Comparison of ENCODE assay signal across 10 mouse cellular contexts in the genomic region with DNA sequence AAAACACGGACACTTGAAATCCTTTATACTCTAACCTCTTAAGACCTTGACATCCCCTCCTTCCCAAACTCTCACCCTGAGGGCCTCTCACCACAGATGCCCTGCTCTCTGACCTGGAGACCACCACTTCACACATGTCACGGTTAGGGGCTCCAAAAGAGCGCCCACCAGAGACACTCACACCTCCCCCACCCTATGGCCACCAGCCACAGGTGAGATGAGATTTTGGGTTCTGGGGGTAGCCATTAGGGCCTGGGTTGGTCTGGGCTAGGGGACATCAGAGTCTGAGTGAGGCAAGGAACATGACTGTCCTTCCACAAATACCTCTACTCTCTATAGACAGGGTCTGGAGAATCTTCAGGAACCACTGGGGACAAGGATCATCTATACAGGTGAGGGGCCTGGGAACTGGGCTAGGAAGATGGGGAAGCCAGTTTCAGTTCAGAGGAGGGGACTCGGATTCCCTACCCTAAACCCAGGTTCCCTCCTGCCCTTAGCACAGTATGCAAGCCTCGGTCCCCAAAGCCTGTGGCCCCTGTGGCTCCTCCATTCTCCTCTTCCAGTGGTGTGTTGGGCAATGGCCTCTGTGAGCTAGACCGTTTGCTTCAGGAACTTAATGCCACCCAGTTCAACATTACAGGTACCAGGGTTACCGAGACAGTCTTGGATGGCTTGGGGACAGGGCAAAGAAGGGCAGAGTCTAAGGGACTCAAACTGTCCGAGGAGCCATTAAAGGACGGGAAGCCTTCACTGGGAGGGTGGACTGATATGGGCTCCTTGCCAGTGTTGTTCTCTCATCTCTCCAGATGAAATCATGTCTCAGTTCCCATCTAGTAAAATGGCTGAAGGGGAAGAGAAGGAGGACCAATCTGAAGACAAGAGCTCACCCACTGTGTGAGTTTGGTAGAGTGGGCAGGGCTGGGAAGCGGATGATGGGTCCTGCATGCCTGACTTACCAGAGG. TPM values are rescaled to one million over a fixed set of nuclear protein-coding genes. Genes with fewer than 3 reads are reported as not detected.
DNase-seq lines count a peak whose midpoint lies in the region; ATAC-seq and TF ChIP-seq lines count a peak whose summit lies in the region.
"Had no signal": no experiment of that assay in that cellular context is flagged by ENCODE, and none has a peak within 500 bp of the region (broad histone marks: within the 10 kb centered on the region; RNA-seq: fewer than 3 reads in every experiment).

No protein-coding gene starts in this region.

- intact Hi-C loops in heart, postnatal 36 days (cut with DNase I): loop anchor here (5.0 kb wide), 3 partner anchors 49 to 459 kb away; partner anchors contain the start of genes BC017158 and Tial1

- H3K36me3 ChIP-seq in heart, embryonic 10.5 days: peaks cover 71% of the 10 kb centered on the region
- peaks cover 2% of the 10 kb centered on the region; the same call in 1 of the 2 replicates for H3K36me3 ChIP-seq in neural tube, embryonic 11.5 days (ENCODE audit: control insufficient read depth, insufficient read depth, low read length)
- H3K36me3 ChIP-seq in liver, postnatal 0 days (replicated peaks; ENCODE audit: insufficient read depth, low read length): peaks cover 10% of the 10 kb centered on the region

- WGBS in heart, embryonic 10.5 days: 76% methylated on average over 10 of the region's 10 CpGs
- 88% methylated on average over 10 of the region's 10 CpGs for WGBS in neural tube, embryonic 11.5 days
- 76% methylated on average over 10 of the region's 10 CpGs for WGBS in liver, postnatal 0 days (ENCODE audit: insufficient replicate concordance)

- H3K4me3 ChIP-seq in heart, embryonic 10.5 days: peak overlapping the region; percentile 78
- 0 out of 2 replicates have a peak overlapping the region, but pooled peaks have one; percentile 44 for H3K4me3 ChIP-seq in neural tube, embryonic 11.5 days (ENCODE audit: low read depth, low read length)
- no peak overlapping the region for H3K4me3 ChIP-seq in liver, postnatal 0 days (ENCODE audit: low read depth, low read length)

- no peaks in the 10 kb centered on the region for H3K9me3 ChIP-seq in heart, embryonic 10.5 days
- H3K9me3 ChIP-seq in neural tube, embryonic 11.5 days (ENCODE audit: control insufficient read depth, low read length): no peaks in the 10 kb centered on the region
- no peaks in the 10 kb centered on the region for H3K9me3 ChIP-seq in liver, postnatal 0 days (ENCODE audit: low read length)

- DNase-seq in heart, embryonic 10.5 days (ENCODE audit: low spot score): no peak
- no peak for DNase-seq in heart, postnatal 36 days
- no peak for DNase-seq in neural tube, embryonic 11.5 days (ENCODE audit: low spot score)
- DNase-seq in neural tube, embryonic 10.5 days (ENCODE audit: extremely low spot score, low spot score): no peak
- no peak for DNase-seq in liver, postnatal 0 days
- DNase-seq in urinary bladder, postnatal 10 days (ENCODE audit: low spot score): no peak
- no peak for DNase-seq in adrenal gland, postnatal 25 days

- TF ChIP-seq CTCF in liver, postnatal 0 days (IDR thresholded peaks at IDR 0.05; ENCODE audit: low read depth): no peak

- ATAC-seq in neural tube, embryonic 11.5 days (ENCODE audit: insufficient read depth, low FRiP score, low TSS enrichment): no peak
- no peak for ATAC-seq in liver, postnatal 0 days
- no peak for ATAC-seq in inflammation-experienced regulatory T-cells, adult 6 months

- TF ChIP-seq EP300 in liver, postnatal 0 days (IDR thresholded peaks at IDR 0.05; ENCODE audit: low read depth): no peak

- peak overlapping the region; percentile 83; the same call in 1 of the 2 replicates for H3K4me2 ChIP-seq in neural tube, embryonic 11.5 days (ENCODE audit: low read depth)
- H3K4me2 ChIP-seq in liver, postnatal 0 days (ENCODE audit: low read depth, low read length): peak overlapping the region; percentile 70

- H3K4me1 ChIP-seq in heart, embryonic 10.5 days: peaks cover 60% of the 10 kb centered on the region
- H3K4me1 ChIP-seq in neural tube, embryonic 11.5 days (ENCODE audit: control insufficient read depth, insufficient read depth, low read length): peaks cover 13% of the 10 kb centered on the region
- peaks cover 10% of the 10 kb centered on the region for H3K4me1 ChIP-seq in liver, postnatal 0 days (ENCODE audit: insufficient read depth)

- H3K27me3 ChIP-seq in heart, embryonic 10.5 days (ENCODE audit: insufficient read depth, poor library complexity, severe bottlenecking): no peaks in the 10 kb centered on the region
- H3K27me3 ChIP-seq in neural tube, embryonic 11.5 days (ENCODE audit: control insufficient read depth, insufficient read depth, low read length): no peaks in the 10 kb centered on the region
- peaks cover 14% of the 10 kb centered on the region for H3K27me3 ChIP-seq in liver, postnatal 0 days (ENCODE audit: insufficient read depth, low read length)

- H3K9ac ChIP-seq in neural tube, embryonic 11.5 days (ENCODE audit: low read length): no peak overlapping the region
- no peak overlapping the region for H3K9ac ChIP-seq in liver, postnatal 0 days (replicated peaks)

- peak overlapping the region; percentile 94; the same call in 1 of the 2 replicates for H3K27ac ChIP-seq in heart, embryonic 10.5 days
- no peak overlapping the region for H3K27ac ChIP-seq in neural tube, embryonic 11.5 days (ENCODE audit: low read depth, low read length)
- H3K27ac ChIP-seq in liver, postnatal 0 days (ENCODE audit: low read depth): no peak overlapping the region

RNA-seq across cellular contexts. Expression of gene Tgfb1i1, which starts 1.8 kb away (rescaled TPM):
- polyA plus RNA-seq in heart, embryonic 10.5 days (2016; fragmentation: Nextera tagmentation; extraction: Ambion mirVana): 144 and 202 TPM in 2 replicates
- total RNA-seq in heart, postnatal 36 days (2021): 10 to 100 TPM; 17.4 to 20.8 TPM
- 31.3 and 32.3 TPM in 2 replicates for polyA plus RNA-seq in neural tube, embryonic 11.5 days (2014; fragmentation: Nextera tagmentation; extraction: Ambion mirVana)
- polyA plus RNA-seq in liver, postnatal 0 days (2015; fragmentation: Nextera tagmentation; extraction: Ambion mirVana): 10.1 and 10.4 TPM in 2 replicates
- 1 to 10 TPM in 1 of 3 experiments, under 1 TPM in 1, not detected in 1; 0.26 to 1.0 TPM for polyA plus RNA-seq in inflammation-experienced regulatory T-cells, adult 6 months (2017; shearing (Covaris generic))
- 20.2 and 23.0 TPM in 2 replicates for total RNA-seq in adrenal gland, postnatal 25 days (2021)

RNA-seq across cellular contexts. Expression of gene 9130023H24Rik, which starts 10.5 kb away (rescaled TPM):
- 7.1 and 7.2 TPM in 2 replicates for polyA plus RNA-seq in heart, embryonic 10.5 days (2016; fragmentation: Nextera tagmentation; extraction: Ambion mirVana)
- 1 to 10 TPM; 2.9 to 4.2 TPM for total RNA-seq in heart, postnatal 36 days (2021)
- 12.9 and 14.2 TPM in 2 replicates for polyA plus RNA-seq in neural tube, embryonic 11.5 days (2014; fragmentation: Nextera tagmentation; extraction: Ambion mirVana)
- polyA plus RNA-seq in liver, postnatal 0 days (2015; fragmentation: Nextera tagmentation; extraction: Ambion mirVana): 1.7 and 2.2 TPM in 2 replicates
- polyA plus RNA-seq in inflammation-experienced regulatory T-cells, adult 6 months (2017; shearing (Covaris generic)): 1 to 10 TPM; 2.6 to 4.9 (median 2.8) TPM
- total RNA-seq in adrenal gland, postnatal 25 days (2021): 9.1 and 10.3 TPM in 2 replicates

RNA-seq across cellular contexts. Expression of gene Armc5, which starts 11.2 kb away (rescaled TPM):
- polyA plus RNA-seq in heart, embryonic 10.5 days (2016; fragmentation: Nextera tagmentation; extraction: Ambion mirVana): 16.6 and 17.5 TPM in 2 replicates
- total RNA-seq in heart, postnatal 36 days (2021): 1 to 10 TPM; 7.4 to 8.4 TPM
- 10.5 and 11.6 TPM in 2 replicates for polyA plus RNA-seq in neural tube, embryonic 11.5 days (2014; fragmentation: Nextera tagmentation; extraction: Ambion mirVana)
- polyA plus RNA-seq in liver, postnatal 0 days (2015; fragmentation: Nextera tagmentation; extraction: Ambion mirVana): 5.4 and 5.6 TPM in 2 replicates
- 1 to 10 TPM; 4.9 to 5.6 (median 5.5) TPM for polyA plus RNA-seq in inflammation-experienced regulatory T-cells, adult 6 months (2017; shearing (Covaris generic))
- 19.3 and 20.5 TPM in 2 replicates for total RNA-seq in adrenal gland, postnatal 25 days (2021)

RNA-seq across cellular contexts. Expression of gene Slc5a2, which starts 17.1 kb away (rescaled TPM):
- polyA plus RNA-seq in heart, embryonic 10.5 days (2016; fragmentation: Nextera tagmentation; extraction: Ambion mirVana): 0.37 and 0.48 TPM in 2 replicates
- total RNA-seq in heart, postnatal 36 days (2021): not detected
- polyA plus RNA-seq in neural tube, embryonic 11.5 days (2014; fragmentation: Nextera tagmentation; extraction: Ambion mirVana): 0.13 and 0.55 TPM in 2 replicates
- 1.3 and 1.8 TPM in 2 replicates for polyA plus RNA-seq in liver, postnatal 0 days (2015; fragmentation: Nextera tagmentation; extraction: Ambion mirVana)
- not detected for polyA plus RNA-seq in inflammation-experienced regulatory T-cells, adult 6 months (2017; shearing (Covaris generic))
- total RNA-seq in adrenal gland, postnatal 25 days (2021): not detected in 2 replicates
- total RNA-seq: gastrocnemius, postnatal 36 days had no signal
- polyA plus RNA-seq: cortical plate, adult 2 months had no signal

RNA-seq across cellular contexts. Expression of gene Cox6a2, which starts 42.2 kb away (rescaled TPM):
- polyA plus RNA-seq in heart, embryonic 10.5 days (2016; fragmentation: Nextera tagmentation; extraction: Ambion mirVana): 258 and 459 TPM in 2 replicates
- 1,000 to 10,000 TPM; 2,318 to 2,864 TPM for total RNA-seq in heart, postnatal 36 days (2021)
- polyA plus RNA-seq in neural tube, embryonic 11.5 days (2014; fragmentation: Nextera tagmentation; extraction: Ambion mirVana): 2.3 and 3.4 TPM in 2 replicates
- 1.1 and 15.6 TPM in 2 replicates for polyA plus RNA-seq in liver, postnatal 0 days (2015; fragmentation: Nextera tagmentation; extraction: Ambion mirVana)
- polyA plus RNA-seq in inflammation-experienced regulatory T-cells, adult 6 months (2017; shearing (Covaris generic)): 1 to 10 TPM in 1 of 3 experiments, not detected in 2; 1.5 TPM
- 2.8 and 5.0 TPM in 2 replicates for total RNA-seq in adrenal gland, postnatal 25 days (2021)
